Mouse (Mus musculus): ENCODE data around the gene Lrrc30.
A peak's percentile ranks its signal among the peaks of the same experiment; 100 is the strongest.

The Lrrc30 gene

DNA sequence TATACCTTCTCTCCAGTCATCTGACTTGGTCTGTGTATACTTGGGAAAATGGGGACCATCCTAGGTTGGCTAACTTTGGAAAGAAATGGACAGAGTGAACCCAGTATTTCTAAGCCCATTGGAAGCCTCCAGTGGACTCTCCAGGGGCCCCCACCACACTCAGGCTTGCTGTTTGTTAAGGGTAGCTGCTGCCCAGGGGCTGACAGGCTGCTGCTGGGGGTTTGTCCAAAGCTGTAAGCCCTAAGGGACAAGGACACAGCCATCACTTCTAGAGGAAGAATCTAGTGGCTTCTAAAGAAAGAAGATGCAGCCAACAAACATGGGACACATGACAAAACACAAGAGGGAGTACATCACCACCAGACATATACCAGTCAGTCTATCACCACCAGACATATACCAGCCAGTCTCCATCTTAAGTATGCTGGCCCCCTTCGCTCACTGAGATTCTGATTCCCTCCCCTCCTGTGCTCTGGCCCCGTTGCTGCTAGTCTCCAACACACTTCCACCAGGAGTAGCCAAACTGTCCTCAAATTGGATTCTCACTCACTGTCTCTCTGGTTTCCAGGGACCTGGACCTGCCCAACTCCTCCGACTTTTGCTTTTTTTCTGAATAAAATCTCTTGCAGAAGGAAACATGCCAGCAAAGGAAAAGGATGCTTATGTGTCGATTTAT lies 49.7 kb downstream of the Lrrc30 start:
- DNase-seq, result peak; percentile 80

DNA sequence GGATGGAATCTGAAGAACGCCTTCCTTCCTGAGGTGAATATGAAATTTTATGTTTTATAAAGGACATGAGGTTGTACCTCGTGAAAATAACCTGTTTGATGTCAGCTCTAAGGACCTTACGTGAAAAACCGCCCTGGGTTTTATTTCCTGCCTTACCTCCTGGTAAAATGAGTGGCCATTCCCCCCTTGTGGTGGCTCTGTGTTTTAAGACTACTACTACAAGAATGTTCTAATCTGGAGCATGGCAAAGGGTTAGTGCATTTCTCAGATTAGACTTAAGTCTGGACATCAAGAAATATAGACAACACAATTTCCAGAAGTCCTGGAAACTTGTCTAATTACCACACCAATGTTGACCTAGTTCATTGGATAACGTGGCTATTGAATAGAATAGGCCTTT lies 50.7 kb downstream of the Lrrc30 start:
- peak; percentile 49 for DNase-seq

Data from heart, adult 11 months (tissue).